Mouse (Mus musculus): ENCODE results near the gene Tram2.

GRCm38 (mm10) chr1:21075986-21076495, 3.0 kb downstream of the Tram2 start:
- no peak for TF ChIP-seq CTCF (IDR thresholded peaks at IDR 0.05; ENCODE audit: low read depth, low read length)
- no peak for TF ChIP-seq POLR2A (IDR thresholded peaks at IDR 0.05; ENCODE audit: extremely low read depth, insufficient read depth, low read length)

All from liver, adult 2 months (tissue).